Mouse (Mus musculus) layer of hippocampus, adult 2 months (tissue): ENCODE results near the gene Cd82. TPM values are rescaled to one million over a fixed set of nuclear protein-coding genes. Genes with fewer than 3 reads are reported as not detected.
A peak's percentile ranks its signal among the peaks of the same experiment; 100 is the strongest.

ENCODE experiments used
- DNase-seq, 2 experiments: peaks; one replicate each; pipeline ENCODE4 v3.0.0; 2022; ENCODE audit warnings: low spot score in 2 of 2
- H3K27ac ChIP-seq: fragments of 200-600 bp; 2 replicates; pipeline ENCODE4 v1.8.1; 2022
- H3K4me3 ChIP-seq: fragments of 200-600 bp; 2 replicates; pipeline ENCODE4 v1.8.1; 2022; ENCODE audit warnings: mild to moderate bottlenecking
- CTCF ChIP-seq: fragments of 200-600 bp; conservative IDR thresholded peaks from 2 replicates; pipeline ENCODE4 v1.8.1; 2022; ENCODE audit warnings: antibody characterized with exemption, mild to moderate bottlenecking, moderate library complexity
- total RNA-seq, 2 experiments: library from RNA; stranded (reverse); gene quantifications; 2 replicates each; pipeline ENCODE4 v1.2.3; 2021

Cd82 gene
- total RNA-seq, 2 experiments from 2014 or later, result 17.2 to 17.9 TPM

DNA sequence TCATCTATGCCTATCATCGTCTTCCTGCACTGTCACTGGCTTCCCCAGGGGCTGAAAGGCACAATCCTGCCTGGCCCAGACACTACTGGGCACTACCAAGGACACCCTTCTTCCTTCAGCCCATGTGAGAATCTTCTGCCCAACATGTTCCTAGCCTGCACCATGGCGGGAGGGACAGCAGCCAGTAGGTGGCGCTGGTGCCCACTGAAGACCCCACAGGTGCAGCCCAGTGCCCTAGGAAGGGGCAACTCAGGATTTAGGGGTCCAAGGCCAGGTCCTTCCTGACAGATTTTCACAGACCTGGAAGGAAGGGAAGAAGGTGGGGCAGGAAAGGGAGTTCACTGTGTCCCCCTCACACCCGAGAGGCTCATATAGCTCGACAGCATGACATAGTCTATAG is 47.7 kb downstream of the Cd82 start:
- no peak overlapping the region for H3K27ac ChIP-seq
- peak; percentile 81 for TF ChIP-seq CTCF
- no peak overlapping the region for H3K4me3 ChIP-seq
- peak in 1 of 2 experiments; percentile 41 for DNase-seq

DNA sequence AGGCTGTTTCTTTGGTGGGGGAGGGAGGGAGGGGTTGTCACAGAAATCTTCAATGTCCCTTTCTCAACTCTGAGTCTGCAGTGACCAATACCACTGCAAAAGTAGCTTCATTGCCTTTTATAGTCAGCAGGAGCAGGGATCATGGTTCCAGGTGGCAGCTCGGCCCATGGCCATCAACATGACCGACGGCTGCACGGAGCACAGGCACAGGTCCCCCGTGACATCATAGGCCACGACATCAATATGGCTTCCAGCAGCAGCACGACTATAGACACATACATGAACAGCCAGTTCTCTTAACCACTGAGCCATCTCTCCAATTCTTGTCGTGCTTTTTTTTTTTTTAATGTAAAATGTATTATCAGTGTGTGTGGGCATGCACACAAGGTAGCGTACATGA is 48.8 kb downstream of the Cd82 start:
- Histone ChIP-seq H3K4me3 (no peak overlapping the region), H3K27ac (no peak overlapping the region)
- no peak for TF ChIP-seq CTCF
- no peak for DNase-seq

DNA sequence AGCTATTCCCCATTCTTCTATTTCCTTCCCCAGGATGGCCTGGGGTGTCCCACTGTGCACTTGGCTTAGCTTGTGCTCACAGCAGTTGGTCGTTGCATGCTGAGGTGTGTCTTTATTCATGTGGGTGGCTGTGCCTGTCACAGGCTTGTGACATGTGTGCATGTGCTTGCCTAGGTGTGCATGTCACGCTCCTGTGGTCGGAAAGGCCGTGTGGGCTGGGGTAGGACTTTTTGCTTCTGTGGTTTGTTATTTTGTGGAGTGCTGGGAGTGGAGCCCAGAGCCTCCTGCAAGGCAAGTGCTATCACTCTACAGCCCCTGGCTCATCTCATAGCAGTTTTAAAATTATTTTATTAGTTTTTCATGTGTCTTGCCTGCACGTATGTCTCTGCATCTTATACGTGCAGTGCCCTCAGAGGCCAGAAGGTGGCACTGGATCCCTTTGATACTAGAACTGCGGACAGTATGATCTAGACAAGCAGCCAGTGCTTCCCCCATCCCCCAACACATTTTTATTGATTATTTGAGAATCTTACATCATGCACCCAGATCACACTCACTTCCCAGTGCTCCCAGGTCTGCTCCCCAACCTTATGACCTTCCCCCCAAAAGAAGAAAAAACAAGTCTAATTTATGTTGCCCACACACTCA is 49.4 kb downstream of the Cd82 start:
- Histone ChIP-seq H3K27ac (no peak overlapping the region), H3K4me3 (no peak overlapping the region)
- peak in 1 of 2 experiments; percentile 58 for DNase-seq
- TF ChIP-seq CTCF, result peak; percentile 86

DNA sequence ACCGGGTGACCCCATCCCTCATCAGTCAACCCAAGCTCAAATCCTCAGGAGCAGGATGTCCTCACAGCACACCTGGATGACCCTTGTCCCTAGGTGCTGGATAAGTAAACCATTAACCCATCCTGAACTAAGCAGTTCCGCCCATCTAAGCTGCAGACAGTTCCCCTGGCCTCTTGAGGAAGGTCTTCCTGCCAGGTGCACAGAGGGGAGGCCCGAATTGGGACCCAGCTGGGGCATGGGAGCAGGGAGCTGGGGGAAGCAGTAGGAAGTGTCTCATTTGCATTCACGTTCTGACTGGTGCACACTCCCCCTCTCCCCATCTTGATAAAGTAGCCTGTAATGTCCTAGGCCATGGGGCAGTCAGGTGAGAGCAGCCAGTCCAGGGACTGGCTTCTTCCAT is 50.8 kb downstream of the Cd82 start:
- DNase-seq, result no peak
- H3K27ac ChIP-seq, result no peak overlapping the region
- TF ChIP-seq CTCF, result no peak
- H3K4me3 ChIP-seq, result no peak overlapping the region

DNA sequence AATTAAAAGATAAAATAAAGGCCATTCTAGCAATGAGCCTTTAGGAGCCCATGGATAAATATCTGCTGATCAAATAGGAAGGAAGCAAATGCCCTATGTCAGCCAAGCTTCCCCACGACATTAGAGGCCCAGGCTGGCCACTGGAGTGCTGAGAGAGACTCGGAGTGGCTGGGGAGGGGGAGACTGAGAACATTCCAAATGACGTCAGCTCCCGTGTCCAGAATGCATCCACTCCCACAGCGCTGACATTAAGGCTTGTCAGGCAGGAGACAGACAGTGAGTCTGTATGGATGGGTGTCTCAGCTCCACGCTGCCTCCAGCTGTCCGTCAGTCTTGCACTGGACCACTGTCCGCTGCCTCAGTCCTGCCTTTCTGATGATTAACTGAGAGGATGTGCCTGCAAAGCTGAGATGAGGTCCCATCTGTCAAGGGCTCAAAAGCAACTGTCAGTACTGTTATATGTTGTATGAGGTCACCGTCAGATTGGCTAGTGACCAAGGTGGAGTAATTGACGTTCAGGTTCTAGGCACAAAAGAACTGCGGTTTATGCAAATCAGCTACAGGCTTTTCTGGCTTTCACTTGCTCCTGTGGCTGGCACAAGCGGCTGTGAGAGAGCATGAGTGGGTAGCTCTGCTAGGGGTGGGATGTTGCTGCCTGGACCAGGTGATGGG is 51.9 kb downstream of the Cd82 start:
- H3K27ac ChIP-seq, result no peak overlapping the region
- no peak for TF ChIP-seq CTCF
- no peak for DNase-seq
- H3K4me3 ChIP-seq, result no peak overlapping the region

DNA sequence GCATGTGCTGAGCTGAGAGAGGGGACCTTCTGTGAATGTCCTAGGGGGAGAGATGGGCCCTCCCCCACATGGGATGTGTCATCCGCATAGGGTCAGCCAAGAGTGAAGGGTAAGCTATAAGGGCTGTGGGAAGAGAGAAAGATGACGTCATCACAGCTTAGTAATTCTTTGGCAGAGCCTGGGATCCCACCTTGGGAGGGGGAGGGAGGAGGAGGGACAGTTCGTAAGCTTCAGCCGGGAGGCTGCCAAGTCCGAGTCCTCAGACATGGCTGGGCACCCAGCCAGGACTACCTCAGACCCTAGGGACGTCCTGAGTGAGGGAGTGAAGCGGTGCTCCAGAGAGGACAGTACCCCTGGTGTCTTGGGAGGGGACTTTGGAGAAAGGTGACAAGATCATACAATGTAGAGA is 57.9 kb downstream of the Cd82 start:
- TF ChIP-seq CTCF, result no peak
- Histone ChIP-seq H3K4me3 (no peak overlapping the region), H3K27ac (no peak overlapping the region)
- no peak for DNase-seq

DNA sequence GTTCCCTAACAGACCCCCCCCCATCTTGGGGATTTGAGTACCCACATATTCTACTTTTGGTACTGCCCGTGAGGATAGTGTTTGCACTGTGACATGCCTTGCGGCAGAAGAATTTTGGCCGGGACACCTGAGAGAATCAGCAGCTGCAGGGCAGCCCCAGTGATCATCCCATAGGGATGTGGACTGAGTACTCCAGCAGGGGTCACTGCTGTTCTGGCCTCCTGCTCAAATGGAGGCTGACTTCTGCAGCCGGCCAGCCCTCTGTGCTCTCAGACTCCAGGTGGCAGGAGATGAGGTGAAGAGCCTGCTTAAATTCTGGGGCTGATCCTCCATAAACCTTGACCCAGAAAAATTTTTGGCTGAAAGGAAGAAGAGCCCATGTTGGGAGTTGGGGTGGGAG is 58.8 kb downstream of the Cd82 start:
- Histone ChIP-seq H3K27ac (no peak overlapping the region), H3K4me3 (no peak overlapping the region)
- peak; percentile 41 for TF ChIP-seq CTCF
- DNase-seq, result no peak

DNA sequence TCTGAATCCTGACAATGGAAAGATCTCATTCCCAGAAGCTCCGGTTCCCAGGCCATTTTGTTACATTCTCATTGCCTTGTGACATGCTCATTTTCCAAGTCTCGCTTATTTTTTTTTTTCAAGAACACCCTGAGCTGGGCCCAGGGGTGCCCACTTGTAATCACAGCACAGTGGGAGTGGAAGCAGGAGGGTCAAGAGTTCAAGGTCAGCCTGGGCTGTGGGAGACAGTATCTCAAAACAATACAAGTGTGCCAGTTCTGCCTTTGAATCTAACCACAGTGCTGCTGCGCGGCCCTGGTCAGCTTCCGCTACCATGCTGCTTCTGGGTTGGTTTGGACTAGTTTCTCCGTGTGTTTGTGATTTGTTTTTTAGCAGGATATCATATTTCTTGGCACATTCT is 59.7 kb downstream of the Cd82 start:
- Histone ChIP-seq H3K27ac (no peak overlapping the region), H3K4me3 (no peak overlapping the region)
- no peak for TF ChIP-seq CTCF
- no peak for DNase-seq

DNA sequence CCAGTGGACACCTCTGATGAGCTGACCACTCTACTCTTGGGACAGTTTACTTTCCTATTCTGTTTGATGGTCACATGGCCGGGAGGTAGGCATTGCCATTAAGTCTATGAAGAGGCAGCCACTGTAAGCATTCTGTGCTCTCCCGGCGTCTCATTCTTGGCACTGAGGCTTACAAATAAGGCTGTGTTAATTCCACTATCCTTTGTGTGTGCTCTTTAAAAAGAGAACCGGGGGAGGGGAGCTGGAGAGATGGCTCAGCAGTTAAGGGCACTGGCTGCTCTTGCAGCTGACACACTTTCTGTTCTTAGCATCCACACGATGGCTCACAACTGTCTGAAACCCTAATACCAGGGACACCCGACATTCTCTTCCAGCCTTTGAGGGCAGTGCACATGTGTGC is 71.7 kb downstream of the Cd82 start:
- no peak for TF ChIP-seq CTCF
- peak in 1 of 2 experiments; percentile 44 for DNase-seq
- H3K4me3 ChIP-seq, result no peak overlapping the region
- H3K27ac ChIP-seq, result peak overlapping the region; percentile 2; the same call in 1 of the 2 replicates

DNA sequence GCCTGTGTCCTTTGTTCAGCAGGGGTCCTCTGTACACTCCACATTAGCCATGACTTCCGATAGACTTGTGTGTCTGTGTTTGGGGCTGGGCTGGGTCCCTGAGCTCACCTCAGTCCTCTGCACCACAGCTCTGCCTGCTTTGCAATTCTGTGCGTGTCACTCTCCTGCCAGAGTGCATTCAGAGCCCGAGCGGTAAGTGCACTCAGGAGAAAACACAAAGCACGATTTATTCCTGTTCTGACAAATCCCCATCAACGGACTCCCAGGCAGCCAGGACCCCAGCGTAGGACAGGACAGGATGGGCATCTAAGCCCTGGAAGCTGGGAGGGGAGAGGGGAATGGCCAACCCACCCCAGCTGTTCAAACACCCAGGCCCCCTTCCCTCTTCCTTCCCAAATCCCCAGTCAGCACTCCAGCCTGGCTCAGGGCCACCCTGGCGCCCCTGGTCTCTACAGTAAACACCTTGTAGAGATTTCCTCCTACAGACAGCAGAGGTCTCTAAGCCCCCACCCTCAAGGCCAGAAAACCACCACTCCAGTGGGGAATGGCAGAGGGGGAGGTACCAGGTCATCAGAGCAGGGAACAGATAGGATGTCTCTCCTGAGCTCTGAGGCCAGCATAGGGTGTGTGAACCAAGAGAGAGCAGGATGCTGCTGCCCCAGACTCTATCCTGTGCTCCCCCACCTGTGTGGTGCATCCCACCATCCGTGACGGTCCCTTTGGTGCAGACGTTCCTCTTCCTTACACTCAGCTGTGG is 72.6 kb downstream of the Cd82 start:
- peak overlapping the region; percentile 2; the same call in 1 of the 2 replicates for H3K27ac ChIP-seq
- no peak for TF ChIP-seq CTCF
- no peak overlapping the region for H3K4me3 ChIP-seq
- DNase-seq, result no peak

DNA sequence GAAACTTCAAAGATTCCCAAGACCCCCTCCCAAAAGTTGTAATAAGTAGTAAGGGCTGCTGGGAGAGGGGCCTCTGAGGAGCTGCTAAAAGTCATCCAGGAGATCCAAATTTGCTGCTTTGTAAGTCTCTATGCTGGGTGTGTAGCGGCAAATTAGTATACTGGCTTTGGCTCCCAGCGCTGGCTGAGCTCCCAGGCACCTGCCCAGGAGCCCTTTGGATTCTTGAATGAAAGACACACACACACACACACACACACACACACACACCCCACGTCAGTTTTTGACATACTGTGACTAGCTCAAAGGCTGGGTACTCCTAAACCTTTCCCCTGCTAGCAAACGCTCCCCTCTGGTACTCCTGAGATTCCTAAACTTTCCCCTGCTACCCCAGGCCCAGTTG is 76.0 kb downstream of the Cd82 start:
- TF ChIP-seq CTCF, result no peak
- H3K4me3 ChIP-seq, result no peak overlapping the region
- no peak overlapping the region for H3K27ac ChIP-seq
- no peak for DNase-seq

DNA sequence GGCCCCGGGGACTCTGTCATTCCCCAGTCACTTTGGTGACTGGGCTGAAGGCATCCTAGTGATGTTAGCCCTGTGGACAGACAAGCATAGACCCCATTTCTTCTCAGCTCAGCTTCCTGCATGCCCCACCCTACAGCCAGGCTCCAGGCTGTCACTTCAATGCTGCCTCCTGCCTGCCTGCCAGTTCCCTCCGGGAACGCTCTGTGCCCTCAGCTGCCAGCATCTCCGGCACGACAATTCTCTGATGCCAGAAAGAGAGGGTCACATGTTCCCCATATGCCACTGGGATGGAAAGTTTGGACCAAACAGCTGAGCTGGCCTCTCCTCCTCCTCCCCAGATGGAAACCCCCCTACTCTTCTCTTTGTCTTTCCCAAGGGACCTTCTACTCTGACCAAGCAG is 79.1 kb downstream of the Cd82 start:
- H3K27ac ChIP-seq, result peak overlapping the region; percentile 86
- no peak for TF ChIP-seq CTCF
- DNase-seq, result peak; percentile 60 to 63
- no peak overlapping the region for H3K4me3 ChIP-seq

DNA sequence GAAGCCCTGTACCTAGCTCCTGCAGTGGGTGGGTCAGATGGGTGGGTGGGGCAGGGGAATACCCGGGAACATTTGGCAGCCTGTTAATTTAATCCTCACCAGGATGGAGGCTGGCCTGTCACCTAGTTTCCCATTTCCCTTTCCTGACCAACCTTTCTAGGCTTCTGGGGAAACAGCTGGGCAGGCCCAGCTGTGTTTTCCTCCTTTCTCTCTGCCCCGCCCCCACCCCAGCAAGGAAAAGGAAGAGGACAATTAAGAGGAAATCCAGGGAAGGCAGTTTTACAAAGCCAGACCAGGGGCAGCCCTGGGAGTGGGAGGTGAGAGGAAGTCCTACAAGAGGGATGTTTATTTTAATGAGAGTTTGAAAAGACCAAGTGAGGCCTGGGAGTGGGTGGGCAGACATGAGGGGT is 82.3 kb downstream of the Cd82 start:
- no peak overlapping the region for H3K4me3 ChIP-seq
- no peak for DNase-seq
- TF ChIP-seq CTCF, result no peak
- no peak overlapping the region for H3K27ac ChIP-seq

DNA sequence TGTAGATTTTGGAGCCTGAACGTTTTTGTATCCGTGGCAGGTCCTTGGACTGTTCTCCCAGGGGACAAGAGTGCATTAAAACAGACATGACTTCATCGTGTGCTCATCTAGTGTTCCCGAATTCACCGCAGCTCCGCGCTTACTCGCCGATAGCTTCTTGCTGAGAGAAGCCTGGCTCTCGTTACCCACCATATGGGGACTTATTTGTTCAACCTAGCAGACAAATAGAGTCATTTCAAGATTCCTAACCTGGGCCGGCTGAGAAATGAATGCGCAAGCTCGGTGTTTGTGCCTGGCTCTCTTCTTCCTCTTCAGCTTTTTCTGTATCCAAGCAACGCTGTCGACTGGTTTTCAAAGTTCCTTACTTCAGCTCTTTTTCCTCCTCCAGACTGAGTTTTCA is 85.1 kb downstream of the Cd82 start:
- no peak for TF ChIP-seq CTCF
- H3K4me3 ChIP-seq, result peak overlapping the region; percentile 28
- H3K27ac ChIP-seq, result peak overlapping the region; percentile 83
- DNase-seq, result peak; percentile 29 to 60
